Mouse (Mus musculus): ENCODE measurements around the gene Gpbp1.

The Gpbp1 gene

DNA sequence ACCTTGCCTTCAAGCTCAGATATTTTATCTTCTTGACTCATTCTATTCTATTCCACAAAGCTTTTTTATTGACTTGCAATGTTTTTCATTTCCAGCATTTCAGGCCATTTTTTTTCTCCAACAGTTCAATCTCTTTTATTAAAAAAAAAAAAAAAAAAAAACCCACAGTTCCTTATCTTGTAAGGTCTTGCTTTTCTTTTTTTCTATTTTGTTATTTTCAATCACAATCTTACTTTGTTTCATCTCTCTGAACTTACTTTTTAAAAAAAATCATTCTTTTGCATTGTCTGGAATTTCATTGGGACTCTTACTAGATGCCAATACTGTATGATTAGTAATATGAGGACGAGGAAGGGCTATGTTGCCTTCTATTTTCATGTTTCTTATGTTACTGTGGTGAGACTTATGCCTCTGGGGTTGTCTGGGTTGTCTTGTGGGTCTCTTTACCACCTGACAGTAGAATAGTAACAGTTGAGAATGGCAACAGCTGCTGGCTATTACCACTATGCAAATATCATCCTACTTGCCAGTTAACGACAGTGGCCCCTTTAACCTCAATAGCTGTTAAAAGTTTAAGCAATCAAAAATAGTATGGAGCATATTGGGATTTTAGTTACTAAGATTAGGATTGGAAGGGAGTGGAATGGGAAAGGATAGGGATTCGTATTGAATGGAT is 19.2 kb downstream of the Gpbp1 start:
- in situ Hi-C loops (cut with MboI, MseI): no loop called here

DNA sequence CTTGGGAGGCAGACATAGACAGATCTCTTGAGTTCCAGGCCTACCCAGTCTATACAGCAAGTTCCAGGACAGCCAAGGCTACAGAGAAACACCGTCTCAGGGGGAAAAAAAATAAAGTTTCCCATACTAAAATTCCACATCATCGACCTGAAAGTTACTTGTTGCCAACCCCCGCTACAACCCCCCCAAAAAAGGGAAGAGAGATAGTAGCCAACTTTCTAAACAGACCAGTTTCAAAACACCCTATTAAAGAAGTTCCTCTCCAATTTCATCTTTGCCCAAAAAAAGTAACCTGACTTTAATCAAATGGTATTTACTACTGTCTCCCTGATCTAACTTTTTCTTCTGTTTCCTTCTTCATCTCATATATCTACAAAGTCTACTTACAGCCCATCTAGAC is 22.6 kb downstream of the Gpbp1 start:
- in situ Hi-C loops (cut with MboI, MseI): loop anchor here in 1 of 2 experiments (5.0 kb wide), 1 partner anchor 65 kb away; no protein-coding TSS in a partner anchor

DNA sequence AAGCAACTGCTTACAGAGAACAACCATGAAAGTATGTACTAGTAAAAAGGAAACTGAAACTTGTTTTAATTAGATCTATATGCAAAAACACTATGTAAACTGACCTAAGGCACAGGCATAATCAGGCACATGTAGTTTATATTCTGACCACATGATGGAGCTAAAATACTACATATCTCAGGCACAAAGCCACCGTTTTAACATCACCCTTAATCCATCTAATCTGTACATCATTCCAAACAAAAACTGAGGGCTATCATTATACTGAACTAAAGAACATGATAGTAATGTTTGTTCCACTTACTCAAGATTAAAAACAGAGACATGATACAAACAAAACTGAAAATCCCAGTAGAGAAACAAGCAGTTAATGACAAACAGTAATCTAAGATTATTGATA is 28.5 kb downstream of the Gpbp1 start:
- in situ Hi-C loops (cut with MboI, MseI): no loop called here

- in situ Hi-C loops (cut with MboI, MseI): no loop called here
These were observed 33.1 kb downstream of the Gpbp1 start for GRCm38 (mm10) chr13:111456790-111457189.

DNA sequence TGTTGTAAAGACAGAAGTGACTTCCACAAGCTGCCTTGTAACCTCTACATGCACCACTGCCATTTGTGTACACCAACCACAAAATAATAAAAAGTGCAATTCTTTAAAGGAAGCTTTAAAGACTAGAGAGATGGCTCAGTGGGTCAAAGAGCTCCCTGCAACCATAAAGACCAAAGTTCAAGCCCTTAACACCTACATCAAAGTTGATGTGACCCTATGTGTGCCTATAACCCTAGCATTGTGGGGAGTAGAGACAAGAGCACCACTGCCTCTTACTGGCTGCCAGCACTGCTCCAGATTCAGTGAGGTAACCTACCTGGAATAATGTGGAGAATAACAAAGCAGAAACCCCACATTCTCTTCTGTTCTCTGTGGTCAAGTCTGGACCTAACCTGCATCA is 45.6 kb downstream of the Gpbp1 start:
- in situ Hi-C loops (cut with MboI, MseI): no loop called here

DNA sequence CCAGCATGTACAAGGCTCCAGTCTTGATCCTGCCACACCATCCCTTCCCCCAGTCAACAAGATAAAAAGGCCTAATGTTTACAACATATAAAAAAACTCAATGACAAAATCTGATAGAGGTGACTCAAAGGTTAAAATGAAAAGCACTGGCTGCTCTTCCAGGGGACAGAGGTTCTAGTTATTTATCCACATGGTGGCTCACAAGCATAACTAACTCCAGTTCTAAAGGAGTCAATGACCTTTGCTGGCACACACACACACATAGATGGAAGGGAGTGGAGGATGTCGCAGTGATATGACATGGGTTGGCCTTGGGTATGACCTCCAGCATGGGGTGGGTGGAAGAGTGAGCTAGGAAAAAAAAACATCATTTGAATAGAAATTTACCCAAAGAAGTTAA is 58.7 kb downstream of the Gpbp1 start:
- in situ Hi-C loops (cut with MboI, MseI): no loop called here

DNA sequence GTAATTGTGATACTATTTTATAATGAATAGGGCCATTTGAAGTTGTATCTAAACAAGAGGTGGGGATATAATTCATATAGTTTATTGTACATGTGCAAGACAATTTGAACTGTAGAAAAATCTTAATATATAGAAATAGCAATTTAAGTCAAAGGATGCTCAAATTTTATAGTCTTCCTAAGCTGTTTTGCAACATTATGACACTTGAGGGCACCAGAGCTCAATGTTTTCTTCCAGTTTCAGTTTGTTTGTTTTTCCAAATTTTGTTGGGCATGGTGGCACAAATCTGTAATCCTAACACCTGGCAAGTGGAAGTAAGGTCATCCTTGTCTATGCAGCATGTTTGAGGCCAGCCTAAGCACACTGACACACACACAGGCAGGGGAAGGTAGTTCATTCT is 68.6 kb downstream of the Gpbp1 start:
- in situ Hi-C loops (cut with MboI, MseI): no loop called here

- in situ Hi-C loops (cut with MboI, MseI): no loop called here
These were observed 71.8 kb downstream of the Gpbp1 start for GRCm38 (mm10) chr13:111418087-111418486.

GRCm38 (mm10) chr13:111413156-111413555 is 76.8 kb downstream of the Gpbp1 start:
- in situ Hi-C loops (cut with MboI, MseI): loop anchor here (5.0 kb wide), 2 partner anchors 1026 to 1031 kb away; no protein-coding TSS in a partner anchor

- in situ Hi-C loops (cut with MboI, MseI): loop anchor here (5.0 kb wide), 2 partner anchors 1024 to 1029 kb away; no protein-coding TSS in a partner anchor
These were observed 79.1 kb downstream of the Gpbp1 start for GRCm38 (mm10) chr13:111410831-111411230.

DNA sequence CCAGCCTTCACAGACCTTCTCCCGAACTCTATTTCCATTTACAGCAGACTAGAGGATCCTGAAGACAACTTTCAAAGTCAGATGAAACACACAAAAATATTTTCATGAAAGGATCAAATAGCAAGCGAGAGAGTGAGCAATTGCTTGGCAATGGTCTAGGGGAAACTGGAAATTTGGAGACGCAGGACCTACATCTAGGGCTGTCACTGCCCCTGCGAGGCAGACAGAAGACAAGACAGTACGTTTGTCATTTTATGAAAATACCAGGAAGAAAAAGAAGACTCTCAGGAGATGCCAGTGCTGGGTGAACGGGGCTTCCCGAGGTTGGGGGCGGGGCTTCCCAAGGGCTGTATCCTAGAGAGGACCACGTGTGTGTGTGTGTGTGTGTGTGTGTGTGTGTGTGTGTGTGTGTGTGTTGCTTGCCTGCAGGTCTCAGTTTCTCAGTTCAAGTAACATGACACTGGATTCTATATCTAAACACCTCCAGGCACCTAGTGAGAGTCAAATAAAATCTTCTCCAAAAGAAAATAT is 83.0 kb downstream of the Gpbp1 start:
- in situ Hi-C loops (cut with MboI, MseI): loop anchor here in 1 of 2 experiments (5.0 to 10.0 kb wide), 2 partner anchors 170 to 422 kb away; no protein-coding TSS in a partner anchor

- in situ Hi-C loops (cut with MboI, MseI): loop anchor here in 1 of 2 experiments (5.0 to 10.0 kb wide), 2 partner anchors 169 to 421 kb away; no protein-coding TSS in a partner anchor
These were observed 84.0 kb downstream of the Gpbp1 start for GRCm38 (mm10) chr13:111405956-111406355.

- in situ Hi-C loops (cut with MboI, MseI): loop anchor here in 1 of 2 experiments (25.0 kb wide), 1 partner anchor 1335 kb away; no protein-coding TSS in a partner anchor
These were observed 92.2 kb downstream of the Gpbp1 start for GRCm38 (mm10) chr13:111397600-111398151.

DNA sequence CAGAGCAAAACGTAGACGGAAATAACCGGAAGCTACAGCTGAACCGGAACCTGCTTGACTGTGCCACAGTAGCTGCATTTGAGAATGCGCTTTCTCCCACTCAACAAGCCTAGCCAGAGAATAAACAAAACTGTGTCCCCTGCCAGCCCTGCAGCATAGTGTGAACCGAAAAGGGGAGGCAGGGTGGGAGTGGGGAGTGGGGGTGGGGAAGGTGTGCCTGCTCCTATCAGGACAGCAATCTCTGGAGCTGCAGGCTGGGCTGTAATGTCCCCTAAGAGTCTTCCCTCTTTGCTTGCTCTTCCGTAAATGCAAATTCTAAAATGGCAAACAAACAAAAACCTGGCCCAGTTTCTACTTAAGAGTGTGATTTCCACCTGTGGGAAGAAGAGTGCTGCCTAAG is 92.8 kb downstream of the Gpbp1 start:
- in situ Hi-C loops (cut with MboI, MseI): loop anchor here in 1 of 2 experiments (25.0 kb wide), 1 partner anchor 1335 kb away; no protein-coding TSS in a partner anchor

GRCm38 (mm10) chr13:111395528-111395927 is 94.4 kb downstream of the Gpbp1 start:
- in situ Hi-C loops (cut with MboI, MseI): loop anchor here in 1 of 2 experiments (25.0 kb wide), 1 partner anchor 1333 kb away; no protein-coding TSS in a partner anchor

DNA sequence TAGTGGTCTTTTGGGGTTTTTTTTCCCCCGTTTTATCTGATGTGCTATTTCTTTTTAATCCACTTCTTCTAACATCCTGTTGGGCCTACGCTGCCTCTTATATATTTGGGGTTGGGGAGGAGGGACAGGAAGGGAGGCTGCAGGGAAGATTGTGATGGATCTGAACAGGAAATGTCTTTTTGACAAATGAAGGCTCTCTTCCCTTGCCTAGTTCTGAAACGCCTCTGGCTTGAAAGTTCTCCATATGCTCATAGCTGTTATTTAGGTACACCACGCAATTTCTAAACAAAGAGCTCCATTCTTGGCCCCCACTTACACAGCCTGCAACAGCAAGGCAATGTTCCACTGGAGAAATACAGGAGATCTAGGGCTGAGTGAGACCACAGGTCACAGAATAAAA is 95.0 kb downstream of the Gpbp1 start:
- in situ Hi-C loops (cut with MboI, MseI): loop anchor here in 1 of 2 experiments (25.0 kb wide), 1 partner anchor 1333 kb away; no protein-coding TSS in a partner anchor

GRCm38 (mm10) chr13:111394341-111394740 is 95.6 kb downstream of the Gpbp1 start:
- in situ Hi-C loops (cut with MboI, MseI): loop anchor here in 1 of 2 experiments (25.0 kb wide), 1 partner anchor 1332 kb away; no protein-coding TSS in a partner anchor

DNA sequence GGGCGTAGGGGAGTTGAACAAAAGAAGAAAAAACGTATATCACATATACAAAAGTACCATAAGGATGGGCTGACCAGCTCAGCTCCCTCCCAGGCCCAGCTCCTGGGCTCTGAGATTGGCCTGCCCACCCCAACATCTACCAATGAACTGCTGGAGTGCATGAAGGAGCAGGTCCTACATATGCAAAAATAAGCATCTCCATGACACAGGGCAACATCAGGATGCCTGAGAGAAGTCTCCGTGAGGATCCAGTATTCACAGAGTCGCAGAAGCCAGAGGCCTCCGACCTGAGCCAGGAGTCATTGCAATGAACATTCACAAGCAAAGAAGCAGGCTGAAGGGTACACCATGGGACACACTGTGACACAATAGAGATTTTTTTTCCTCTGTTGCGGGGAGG is 96.5 kb downstream of the Gpbp1 start:
- in situ Hi-C loops (cut with MboI, MseI): loop anchor here in 1 of 2 experiments (25.0 kb wide), 1 partner anchor 1331 kb away; no protein-coding TSS in a partner anchor

GRCm38 (mm10) chr13:111391426-111391825 is 98.5 kb downstream of the Gpbp1 start:
- in situ Hi-C loops (cut with MboI, MseI): loop anchor here in 1 of 2 experiments (25.0 kb wide), 1 partner anchor 1329 kb away; no protein-coding TSS in a partner anchor

DNA sequence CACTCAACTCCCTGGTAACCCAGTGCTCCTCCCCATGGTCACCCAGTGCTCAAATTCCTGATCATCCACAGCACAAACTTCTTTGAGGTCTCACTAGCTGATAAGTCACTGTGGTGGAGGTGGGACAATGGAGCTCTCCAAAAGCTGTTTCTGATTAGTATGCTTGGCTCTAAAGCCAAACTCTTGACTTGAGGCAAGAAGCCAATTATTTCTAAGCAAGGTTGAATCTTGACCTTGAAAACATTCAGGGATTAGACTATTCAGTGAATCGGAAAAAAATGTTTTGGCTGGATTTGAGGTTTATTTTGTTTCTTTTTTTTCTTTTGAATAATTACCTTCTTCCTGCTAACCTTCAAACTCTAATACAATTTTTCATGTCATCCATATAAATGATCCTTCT is 98.9 kb downstream of the Gpbp1 start:
- in situ Hi-C loops (cut with MboI, MseI): loop anchor here in 1 of 2 experiments (25.0 kb wide), 1 partner anchor 1329 kb away; no protein-coding TSS in a partner anchor

- in situ Hi-C loops (cut with MboI, MseI): loop anchor here in 1 of 2 experiments (25.0 kb wide), 1 partner anchor 1322 kb away; no protein-coding TSS in a partner anchor
These were observed 105.6 kb downstream of the Gpbp1 start for GRCm38 (mm10) chr13:111384011-111384985.
